9 mouse cellular contexts compared by ENCODE assay signal in genomic region chr1:131905497-131905896, GRCm38 (mm10). TPM values are rescaled to one million over a fixed set of nuclear protein-coding genes. Genes with fewer than 3 reads are reported as not detected.
DNase-seq lines count a peak whose midpoint lies in the region; ATAC-seq and TF ChIP-seq lines count a peak whose summit lies in the region.
"Had no signal": no experiment of that assay in that cellular context is flagged by ENCODE, and none has a peak within 500 bp of the region (broad histone marks: within the 10 kb centered on the region; RNA-seq: fewer than 3 reads in every experiment).

No protein-coding gene starts in this region.

- DNase-seq in adrenal gland, adult (ENCODE audit: inconsistent age in 2 of 2, low spot score in 1 of 2): peak; percentile 26 to 60
- no peak for DNase-seq in adrenal gland, postnatal 4 days (ENCODE audit: low spot score in 2 of 2)
- DNase-seq in left cerebral cortex, adult 2 months (ENCODE audit: extremely low spot score in 1 of 2, low spot score in 2 of 2): no peak
- no peak for DNase-seq in left cerebral cortex, adult 11 months (ENCODE audit: low spot score)
- DNase-seq in NIH3T3 (ENCODE audit: low read depth): peak; percentile 76
- peak; percentile 47 for DNase-seq in induced T-regulatory cell, adult 2 months (ENCODE audit: low read depth)
- no peak for DNase-seq in gastrocnemius, postnatal 36 days
- DNase-seq: layer of hippocampus, adult 9-11 months had no signal

- TF ChIP-seq CTCF in left cerebral cortex, adult 2 months (IDR thresholded peaks at IDR 0.05): peak; percentile 51

- no peak overlapping the region for H3K27ac ChIP-seq in left cerebral cortex, adult 2 months

- ATAC-seq in cerebellum, adult (ENCODE audit: insufficient number of reproducible peaks, low FRiP score, low TSS enrichment): no peak

- H3K4me3 ChIP-seq in left cerebral cortex, adult 2 months: no peak overlapping the region

- intact Hi-C loops in left cerebral cortex, adult 2 months (cut with DNase I): no loop called here
- intact Hi-C loops in gastrocnemius, postnatal 36 days (cut with DNase I): no loop called here

RNA-seq across cellular contexts. Expression of gene Nucks1, which starts 4.8 kb away (rescaled TPM):
- total RNA-seq in adrenal gland, postnatal 4 days (2021): 100 to 1,000 TPM; 191 to 192 TPM
- 100 to 1,000 TPM; 145 to 148 TPM for total RNA-seq in left cerebral cortex, adult 2 months (2021)
- 10 to 100 TPM; 55.6 to 61.1 TPM for total RNA-seq in gastrocnemius, postnatal 36 days (2021)

RNA-seq across cellular contexts. Expression of gene Rab29, which starts 38.5 kb away (rescaled TPM):
- 10 to 100 TPM; 15.1 to 18.0 TPM for total RNA-seq in adrenal gland, postnatal 4 days (2021)
- total RNA-seq in left cerebral cortex, adult 2 months (2021): 1 to 10 TPM; 4.8 to 5.0 TPM
- 1 to 10 TPM; 5.0 to 5.9 TPM for total RNA-seq in gastrocnemius, postnatal 36 days (2021)

RNA-seq across cellular contexts. Expression of gene Slc45a3, which starts 57.3 kb away (rescaled TPM):
- 10 to 100 TPM; 11.6 to 15.1 TPM for total RNA-seq in adrenal gland, postnatal 4 days (2021)
- total RNA-seq in left cerebral cortex, adult 2 months (2021): under 1 TPM; 0.48 to 0.68 TPM
- 1 to 10 TPM; 1.9 to 2.1 TPM for total RNA-seq in gastrocnemius, postnatal 36 days (2021)

Comparison
In these comparisons a context has a peak if more than half of its experiments do, and no peak if none do; other contexts are left out.
1. DNase-seq: peak in adrenal gland, adult (2 of 2), NIH3T3 (single experiment) and induced T-regulatory cell, adult 2 months (single experiment); none in adrenal gland, postnatal 4 days (0 of 2), left cerebral cortex, adult 2 months (0 of 2), left cerebral cortex, adult 11 months (single experiment) and gastrocnemius, postnatal 36 days (0 of 2).
2. RNA of gene Slc45a3, which starts 57.3 kb away (total RNA-seq): 11.6 to 15.1 TPM in adrenal gland, postnatal 4 days; 1.9 to 2.1 TPM in gastrocnemius, postnatal 36 days and 0.48 to 0.68 TPM in left cerebral cortex, adult 2 months; every median in the first group is over 4 times any median in the second.